Mouse (Mus musculus): ENCODE measurements around the gene Cdhr3. TPM values are rescaled to one million over a fixed set of nuclear protein-coding genes. Genes with fewer than 3 reads are reported as not detected.
A peak's percentile ranks its signal among the peaks of the same experiment; 100 is the strongest.

The Cdhr3 gene
- 0.20 and 0.29 TPM in 2 replicates for polyA plus RNA-seq (2015; fragmentation: Nextera tagmentation; extraction: Ambion mirVana)

- Histone ChIP-seq H3K4me3 (no peak within 1 kb of the TSS), H3K27me3 (no peaks in the 10 kb centered on the region), H3K9ac (replicated peaks) (no peak within 1 kb of the TSS), H3K9me3 (no peaks in the 10 kb centered on the region), H3K4me1 (peaks cover 2% of the 10 kb centered on the region; the same call in 1 of the 2 replicates), H3K27ac (replicated peaks) (no peak within 1 kb of the TSS), H3K36me3 (no peaks in the 10 kb centered on the region), H3K4me2 (replicated peaks) (no peak within 1 kb of the TSS)
- WGBS, result 75% methylated on average over 6 of the region's 6 CpGs
- ATAC-seq (replicated peaks), result no peak
Observed at GRCm38 (mm10) chr12:33092775-33093174, at the start of gene Cdhr3. Cdhr3 (minus strand) TSS chr12:33092875.

- H3K9me3 ChIP-seq, result no peaks in the 10 kb centered on the region
- H3K4me3 ChIP-seq, result no peak overlapping the region
- H3K4me2 ChIP-seq (replicated peaks), result no peak overlapping the region
- H3K27ac ChIP-seq (replicated peaks), result no peak overlapping the region
- no peaks in the 10 kb centered on the region for H3K27me3 ChIP-seq
- no peak overlapping the region for H3K9ac ChIP-seq (replicated peaks)
- no peaks in the 10 kb centered on the region for H3K4me1 ChIP-seq
- ATAC-seq (replicated peaks), result no peak
- WGBS, result 96% methylated on average over 3 of the region's 3 CpGs
- no peaks in the 10 kb centered on the region; the same call in 1 of the 2 replicates for H3K36me3 ChIP-seq
Observed at GRCm38 (mm10) chr12:33139083-33139482, 46.4 kb upstream of the Cdhr3 start.

GRCm38 (mm10) chr12:33137857-33138256 lies 45.2 kb upstream of the Cdhr3 start:
- H3K9ac ChIP-seq (replicated peaks), result no peak overlapping the region
- H3K27ac ChIP-seq (replicated peaks), result no peak overlapping the region
- H3K4me3 ChIP-seq, result no peak overlapping the region
- H3K4me2 ChIP-seq (replicated peaks), result no peak overlapping the region
- ATAC-seq (replicated peaks), result no peak
- H3K9me3 ChIP-seq, result no peaks in the 10 kb centered on the region
- H3K27me3 ChIP-seq, result no peaks in the 10 kb centered on the region
- H3K36me3 ChIP-seq, result no peaks in the 10 kb centered on the region; the same call in 1 of the 2 replicates
- WGBS, result 81% methylated on average over 1 of the region's 1 CpGs
- H3K4me1 ChIP-seq, result no peaks in the 10 kb centered on the region

- H3K27ac ChIP-seq (replicated peaks), result no peak overlapping the region
- peaks cover 22% of the 10 kb centered on the region for H3K4me1 ChIP-seq
- no peak overlapping the region for H3K4me3 ChIP-seq
- no peak for ATAC-seq (replicated peaks)
- WGBS, result 74% methylated on average over 7 of the region's 7 CpGs
- no peak overlapping the region for H3K4me2 ChIP-seq (replicated peaks)
- H3K9me3 ChIP-seq, result no peaks in the 10 kb centered on the region
- no peak overlapping the region for H3K9ac ChIP-seq (replicated peaks)
- no peaks in the 10 kb centered on the region for H3K27me3 ChIP-seq
- no peaks in the 10 kb centered on the region for H3K36me3 ChIP-seq
Observed at GRCm38 (mm10) chr12:33131796-33132195, 39.1 kb upstream of the Cdhr3 start.

- WGBS, result 26% methylated on average over 8 of the region's 8 CpGs
- H3K4me2 ChIP-seq (replicated peaks), result no peak overlapping the region
Observed at GRCm38 (mm10) chr12:33130401-33130800, 37.7 kb upstream of the Cdhr3 start.

GRCm38 (mm10) chr12:33129410-33129809 lies 36.7 kb upstream of the Cdhr3 start:
- H3K9me3 ChIP-seq, result no peaks in the 10 kb centered on the region
- no peaks in the 10 kb centered on the region for H3K27me3 ChIP-seq
- H3K36me3 ChIP-seq, result no peaks in the 10 kb centered on the region
- H3K27ac ChIP-seq (replicated peaks), result no peak overlapping the region
- ATAC-seq (replicated peaks), result peak; percentile 55; the same call in 1 of the 2 replicates
- no peak overlapping the region for H3K4me3 ChIP-seq
- no peak overlapping the region for H3K9ac ChIP-seq (replicated peaks)
- WGBS, result 17% methylated on average over 4 of the region's 4 CpGs
- H3K4me1 ChIP-seq, result peaks cover 22% of the 10 kb centered on the region
- no peak overlapping the region for H3K4me2 ChIP-seq (replicated peaks)

More at GRCm38 (mm10) chr12:33130401-33130800, 37.7 kb upstream of the Cdhr3 start:
- H3K36me3 ChIP-seq, result no peaks in the 10 kb centered on the region
- peak overlapping the region; percentile 63 for H3K27ac ChIP-seq (replicated peaks)
- no peak overlapping the region for H3K4me3 ChIP-seq
- no peak overlapping the region for H3K9ac ChIP-seq (replicated peaks)
- H3K4me1 ChIP-seq, result peaks cover 22% of the 10 kb centered on the region
- H3K9me3 ChIP-seq, result no peaks in the 10 kb centered on the region
- ATAC-seq (replicated peaks), result peak; percentile 38; the same call in 1 of the 2 replicates
- H3K27me3 ChIP-seq, result no peaks in the 10 kb centered on the region

GRCm38 (mm10) chr12:33128702-33129101 lies 36.0 kb upstream of the Cdhr3 start:
- 33% methylated on average over 7 of the region's 7 CpGs for WGBS
- no peak overlapping the region for H3K4me2 ChIP-seq (replicated peaks)
- H3K36me3 ChIP-seq, result no peaks in the 10 kb centered on the region
- no peak overlapping the region for H3K4me3 ChIP-seq
- no peak overlapping the region for H3K9ac ChIP-seq (replicated peaks)
- H3K9me3 ChIP-seq, result no peaks in the 10 kb centered on the region
- no peaks in the 10 kb centered on the region for H3K27me3 ChIP-seq
- ATAC-seq (replicated peaks), result 0 out of 2 replicates have a peak, but pooled peaks have one; percentile 10
- H3K27ac ChIP-seq (replicated peaks), result peak overlapping the region; percentile 44; the same call in 1 of the 2 replicates
- H3K4me1 ChIP-seq, result peaks cover 22% of the 10 kb centered on the region

GRCm38 (mm10) chr12:33128121-33128520 lies 35.4 kb upstream of the Cdhr3 start:
- Histone ChIP-seq H3K9ac (replicated peaks) (no peak overlapping the region), H3K4me1 (peaks cover 22% of the 10 kb centered on the region), H3K27me3 (no peaks in the 10 kb centered on the region), H3K9me3 (no peaks in the 10 kb centered on the region), H3K27ac (replicated peaks) (no peak overlapping the region), H3K4me2 (replicated peaks) (no peak overlapping the region), H3K36me3 (no peaks in the 10 kb centered on the region), H3K4me3 (no peak overlapping the region)
- 86% methylated on average over 2 of the region's 2 CpGs for WGBS
- no peak for ATAC-seq (replicated peaks)

- Histone ChIP-seq H3K4me3 (no peak overlapping the region), H3K4me1 (peaks cover 22% of the 10 kb centered on the region), H3K4me2 (replicated peaks) (no peak overlapping the region), H3K9me3 (no peaks in the 10 kb centered on the region), H3K27ac (replicated peaks) (no peak overlapping the region), H3K36me3 (no peaks in the 10 kb centered on the region), H3K9ac (replicated peaks) (no peak overlapping the region), H3K27me3 (no peaks in the 10 kb centered on the region)
- ATAC-seq (replicated peaks), result no peak
Observed at GRCm38 (mm10) chr12:33126243-33126642, 33.6 kb upstream of the Cdhr3 start.

- no peak for ATAC-seq (replicated peaks)
- no peaks in the 10 kb centered on the region for H3K36me3 ChIP-seq
- H3K9ac ChIP-seq (replicated peaks), result no peak overlapping the region
- H3K9me3 ChIP-seq, result no peaks in the 10 kb centered on the region
- peaks cover 19% of the 10 kb centered on the region for H3K4me1 ChIP-seq
- no peak overlapping the region; the same call in 1 of the 2 replicates for H3K27ac ChIP-seq (replicated peaks)
- H3K27me3 ChIP-seq, result no peaks in the 10 kb centered on the region
- WGBS, result 69% methylated on average over 9 of the region's 9 CpGs
- no peak overlapping the region for H3K4me3 ChIP-seq
- H3K4me2 ChIP-seq (replicated peaks), result no peak overlapping the region
Observed at GRCm38 (mm10) chr12:33125594-33126227, 33.0 kb upstream of the Cdhr3 start.

GRCm38 (mm10) chr12:33118624-33119301 lies 26.1 kb upstream of the Cdhr3 start:
- ATAC-seq (replicated peaks), result no peak
- Histone ChIP-seq H3K27ac (replicated peaks) (no peak overlapping the region), H3K9me3 (no peaks in the 10 kb centered on the region), H3K4me3 (no peak overlapping the region), H3K4me1 (no peaks in the 10 kb centered on the region), H3K36me3 (no peaks in the 10 kb centered on the region), H3K4me2 (replicated peaks) (no peak overlapping the region), H3K27me3 (no peaks in the 10 kb centered on the region; the same call in 1 of the 2 replicates), H3K9ac (replicated peaks) (no peak overlapping the region)
- WGBS, result 42% methylated on average over 15 of the region's 15 CpGs

- no peaks in the 10 kb centered on the region for H3K9me3 ChIP-seq
- H3K4me3 ChIP-seq, result no peak overlapping the region
- H3K36me3 ChIP-seq, result no peaks in the 10 kb centered on the region
- no peak overlapping the region for H3K9ac ChIP-seq (replicated peaks)
- peak; percentile 41; the same call in 1 of the 2 replicates for ATAC-seq (replicated peaks)
- H3K4me2 ChIP-seq (replicated peaks), result no peak overlapping the region
- peaks cover 26% of the 10 kb centered on the region for H3K4me1 ChIP-seq
- H3K27me3 ChIP-seq, result no peaks in the 10 kb centered on the region
- peak overlapping the region; percentile 61 for H3K27ac ChIP-seq (replicated peaks)
- WGBS, result 10% methylated on average over 14 of the region's 14 CpGs
Observed at GRCm38 (mm10) chr12:33110894-33111471, 18.3 kb upstream of the Cdhr3 start.

Measured in forebrain, embryonic 15.5 days (tissue).